ENCODE assay signal across 19 mouse cellular contexts in the genomic region with DNA sequence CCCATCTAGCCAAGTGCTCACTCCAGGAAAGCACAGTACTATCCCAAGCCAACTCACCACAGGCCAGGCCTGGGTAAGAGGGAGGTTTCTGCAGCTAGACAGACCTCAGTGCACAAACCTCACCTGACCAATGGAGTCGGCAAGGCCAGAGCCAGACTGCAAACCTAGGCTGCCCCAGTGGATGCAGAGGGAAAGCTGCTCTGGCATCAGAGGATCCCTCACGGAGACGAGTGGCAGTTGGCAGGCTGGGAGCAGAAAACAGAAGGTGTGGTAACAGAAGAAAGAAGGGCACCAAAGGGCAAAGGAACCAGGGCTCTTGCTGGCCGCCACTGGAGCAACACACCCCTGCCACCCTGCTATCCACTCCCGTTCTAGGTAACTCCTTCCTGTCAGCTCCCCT. TPM values are rescaled to one million over a fixed set of nuclear protein-coding genes. Genes with fewer than 3 reads are reported as not detected.
"Had no signal": no experiment of that assay in that cellular context is flagged by ENCODE, and none has a peak within 500 bp of the region (broad histone marks: within the 10 kb centered on the region; RNA-seq: fewer than 3 reads in every experiment).

No protein-coding gene starts in this region.

- H3K9ac ChIP-seq: liver, embryonic 13.5 days; midbrain, embryonic 12.5 days; midbrain, embryonic 15.5 days; neural tube, embryonic 13.5 days; stomach, embryonic 15.5 days had no signal

- H3K27me3 ChIP-seq: liver, embryonic 13.5 days; midbrain, embryonic 12.5 days; midbrain, embryonic 15.5 days; neural tube, embryonic 13.5 days; stomach, embryonic 15.5 days had no signal

- H3K4me1 ChIP-seq: liver, embryonic 13.5 days; midbrain, embryonic 12.5 days; midbrain, embryonic 15.5 days; neural tube, embryonic 13.5 days had no signal

- H3K27ac ChIP-seq: kidney, postnatal 0 days; left cerebral cortex, adult 2 months; liver, embryonic 13.5 days; midbrain, embryonic 12.5 days; midbrain, embryonic 15.5 days; neural tube, embryonic 13.5 days; stomach, embryonic 15.5 days had no signal

- H3K4me3 ChIP-seq: left cerebral cortex, adult 2 months; liver, embryonic 13.5 days; midbrain, embryonic 12.5 days; midbrain, embryonic 15.5 days; myocyte; neural tube, embryonic 13.5 days; stomach, embryonic 15.5 days had no signal

- DNase-seq: kidney, postnatal 25 days; layer of hippocampus, postnatal 36 days; liver, embryonic 13.5 days; lung, adult 2 months; lung, postnatal 14 days; lung, postnatal 4 days; retina, postnatal 1 day; right cerebral cortex, postnatal 25 days; spleen, adult 18-20 months; thymus, postnatal 25 days had no signal

- H3K36me3 ChIP-seq: liver, embryonic 13.5 days; midbrain, embryonic 12.5 days; midbrain, embryonic 15.5 days; neural tube, embryonic 13.5 days; stomach, embryonic 15.5 days had no signal

- H3K9me3 ChIP-seq: liver, embryonic 13.5 days; midbrain, embryonic 12.5 days; midbrain, embryonic 15.5 days; neural tube, embryonic 13.5 days; stomach, embryonic 15.5 days had no signal

RNA-seq across cellular contexts. Expression of a gene that starts 20.1 kb away (rescaled TPM):
- total RNA-seq: monocyte, adult 5-6 weeks; neutrophil, adult 5-6 weeks had no signal
